Mouse (Mus musculus) heart, postnatal 0 days (tissue): ENCODE measurements at regions not wholly inside any gene's neighbourhood (a gene's known extent, or its start where the extent isn't known, plus 50 kb on each side); places are given as distances from the start of the nearest gene placed in this dataset.

Experiments
- CTCF ChIP-seq: IDR thresholded peaks from 2 replicates; pipeline ENCODE4 v1.5.1; 2016; ENCODE audit warnings: antibody characterized with exemption, control low read depth, low read depth
- EP300 ChIP-seq: IDR thresholded peaks from 2 replicates; pipeline ENCODE4 v1.6.1; 2016; ENCODE audit warnings: antibody characterized with exemption, low read depth

- TF ChIP-seq EP300 (no peak), CTCF (no peak)
Observed at GRCm38 (mm10) chr4:95184180-95184579, 132.2 kb upstream of the Jun start.
